Mouse (Mus musculus): Measurements from ENCODE around the gene Ap3d1. TPM values are rescaled to one million over a fixed set of nuclear protein-coding genes. Genes with fewer than 3 reads are reported as not detected.
A peak's percentile ranks its signal among the peaks of the same experiment; 100 is the strongest.

Ap3d1 gene
- polyA plus RNA-seq, 1 experiment from 2014 or later: 77.4 TPM

GRCm38 (mm10) chr10:80687850-80688249 is 54.2 kb downstream of the Ap3d1 start:
- Histone ChIP-seq H3K4me2 (ENCODE audit: low read length) (no peak overlapping the region), H3K4me1 (replicated peaks; ENCODE audit: control insufficient read depth, insufficient read depth, low read length) (no peaks in the 10 kb centered on the region), H3K9ac (ENCODE audit: low read length) (no peak overlapping the region), H3K27ac (ENCODE audit: low read depth) (no peak overlapping the region), H3K4me3 (ENCODE audit: low read depth, low read length) (no peak overlapping the region), H3K9me3 (ENCODE audit: control insufficient read depth, low read length) (no peaks in the 10 kb centered on the region), H3K36me3 (ENCODE audit: control insufficient read depth, insufficient read depth, low read length) (peaks cover 55% of the 10 kb centered on the region), H3K27me3 (replicated peaks; ENCODE audit: control insufficient read depth, insufficient read depth, low read length) (no peaks in the 10 kb centered on the region)
- 49% methylated on average over 5 of the region's 5 CpGs for WGBS
- ATAC-seq (replicated peaks; ENCODE audit: low FRiP score, low TSS enrichment, low read depth) (no peak; the same call in 1 of the 2 replicates), DNase-seq (ENCODE audit: low spot score) (peak; percentile 74)

GRCm38 (mm10) chr10:80686617-80687016 is 55.4 kb downstream of the Ap3d1 start:
- WGBS: 94% methylated on average over 3 of the region's 3 CpGs
- Histone ChIP-seq H3K36me3 (ENCODE audit: control insufficient read depth, insufficient read depth, low read length) (peaks cover 54% of the 10 kb centered on the region), H3K9ac (ENCODE audit: low read length) (no peak overlapping the region), H3K4me3 (ENCODE audit: low read depth, low read length) (no peak overlapping the region), H3K4me1 (replicated peaks; ENCODE audit: control insufficient read depth, insufficient read depth, low read length) (no peaks in the 10 kb centered on the region), H3K27ac (ENCODE audit: low read depth) (no peak overlapping the region), H3K4me2 (ENCODE audit: low read length) (no peak overlapping the region), H3K9me3 (ENCODE audit: control insufficient read depth, low read length) (no peaks in the 10 kb centered on the region), H3K27me3 (replicated peaks; ENCODE audit: control insufficient read depth, insufficient read depth, low read length) (no peaks in the 10 kb centered on the region)
- DNase-seq (ENCODE audit: low spot score) (no peak), ATAC-seq (replicated peaks; ENCODE audit: low FRiP score, low TSS enrichment, low read depth) (no peak)

- ATAC-seq (replicated peaks; ENCODE audit: low FRiP score, low TSS enrichment, low read depth) (no peak), DNase-seq (ENCODE audit: low spot score) (no peak)
- H3K9me3 ChIP-seq (ENCODE audit: control insufficient read depth, low read length): no peaks in the 10 kb centered on the region
- no peak overlapping the region for H3K9ac ChIP-seq (ENCODE audit: low read length)
- H3K27me3 ChIP-seq (replicated peaks; ENCODE audit: control insufficient read depth, insufficient read depth, low read length): no peaks in the 10 kb centered on the region
- no peak overlapping the region for H3K4me2 ChIP-seq (ENCODE audit: low read length)
- 82% methylated on average over 4 of the region's 4 CpGs for WGBS
- no peaks in the 10 kb centered on the region for H3K4me1 ChIP-seq (replicated peaks; ENCODE audit: control insufficient read depth, insufficient read depth, low read length)
- H3K4me3 ChIP-seq (ENCODE audit: low read depth, low read length): no peak overlapping the region
- H3K36me3 ChIP-seq (ENCODE audit: control insufficient read depth, insufficient read depth, low read length): peaks cover 40% of the 10 kb centered on the region
- H3K27ac ChIP-seq (ENCODE audit: low read depth): no peak overlapping the region
Measured at GRCm38 (mm10) chr10:80684984-80685383, 57.1 kb downstream of the Ap3d1 start.

GRCm38 (mm10) chr10:80684214-80684613 is 57.9 kb downstream of the Ap3d1 start:
- Histone ChIP-seq H3K27me3 (replicated peaks; ENCODE audit: control insufficient read depth, insufficient read depth, low read length) (no peaks in the 10 kb centered on the region), H3K9me3 (ENCODE audit: control insufficient read depth, low read length) (no peaks in the 10 kb centered on the region), H3K4me1 (replicated peaks; ENCODE audit: control insufficient read depth, insufficient read depth, low read length) (no peaks in the 10 kb centered on the region), H3K36me3 (ENCODE audit: control insufficient read depth, insufficient read depth, low read length) (peaks cover 32% of the 10 kb centered on the region), H3K4me3 (ENCODE audit: low read depth, low read length) (no peak overlapping the region), H3K27ac (ENCODE audit: low read depth) (no peak overlapping the region), H3K9ac (ENCODE audit: low read length) (no peak overlapping the region), H3K4me2 (ENCODE audit: low read length) (no peak overlapping the region)
- DNase-seq (ENCODE audit: low spot score) (no peak), ATAC-seq (replicated peaks; ENCODE audit: low FRiP score, low TSS enrichment, low read depth) (no peak)
- WGBS: 59% methylated on average over 6 of the region's 6 CpGs

GRCm38 (mm10) chr10:80683647-80684046 is 58.4 kb downstream of the Ap3d1 start:
- Histone ChIP-seq H3K4me2 (ENCODE audit: low read length) (no peak overlapping the region), H3K4me3 (ENCODE audit: low read depth, low read length) (no peak overlapping the region), H3K36me3 (ENCODE audit: control insufficient read depth, insufficient read depth, low read length) (peaks cover 28% of the 10 kb centered on the region), H3K4me1 (replicated peaks; ENCODE audit: control insufficient read depth, insufficient read depth, low read length) (peaks cover 4% of the 10 kb centered on the region), H3K27ac (ENCODE audit: low read depth) (no peak overlapping the region), H3K9me3 (ENCODE audit: control insufficient read depth, low read length) (no peaks in the 10 kb centered on the region), H3K9ac (ENCODE audit: low read length) (no peak overlapping the region), H3K27me3 (replicated peaks; ENCODE audit: control insufficient read depth, insufficient read depth, low read length) (no peaks in the 10 kb centered on the region)
- WGBS: 95% methylated on average over 1 of the region's 1 CpGs
- ATAC-seq (replicated peaks; ENCODE audit: low FRiP score, low TSS enrichment, low read depth) (no peak), DNase-seq (ENCODE audit: low spot score) (no peak)

- 91% methylated on average over 6 of the region's 6 CpGs for WGBS
- no peak overlapping the region for H3K4me2 ChIP-seq (ENCODE audit: low read length)
- ATAC-seq (replicated peaks; ENCODE audit: low FRiP score, low TSS enrichment, low read depth) (no peak), DNase-seq (ENCODE audit: low spot score) (no peak)
- H3K27ac ChIP-seq (ENCODE audit: low read depth): no peak overlapping the region
- peaks cover 20% of the 10 kb centered on the region for H3K36me3 ChIP-seq (ENCODE audit: control insufficient read depth, insufficient read depth, low read length)
- peaks cover 21% of the 10 kb centered on the region for H3K4me1 ChIP-seq (replicated peaks; ENCODE audit: control insufficient read depth, insufficient read depth, low read length)
- no peaks in the 10 kb centered on the region for H3K9me3 ChIP-seq (ENCODE audit: control insufficient read depth, low read length)
- H3K27me3 ChIP-seq (replicated peaks; ENCODE audit: control insufficient read depth, insufficient read depth, low read length): no peaks in the 10 kb centered on the region
- no peak overlapping the region for H3K9ac ChIP-seq (ENCODE audit: low read length)
- H3K4me3 ChIP-seq (ENCODE audit: low read depth, low read length): no peak overlapping the region
Measured at GRCm38 (mm10) chr10:80682003-80682402, 60.1 kb downstream of the Ap3d1 start.

- DNase-seq (ENCODE audit: low spot score) (no peak), ATAC-seq (replicated peaks; ENCODE audit: low FRiP score, low TSS enrichment, low read depth) (no peak)
- 81% methylated on average over 2 of the region's 2 CpGs for WGBS
- H3K36me3 ChIP-seq (ENCODE audit: control insufficient read depth, insufficient read depth, low read length): peaks cover 3% of the 10 kb centered on the region; the same call in 1 of the 2 replicates
- peaks cover 22% of the 10 kb centered on the region for H3K4me1 ChIP-seq (replicated peaks; ENCODE audit: control insufficient read depth, insufficient read depth, low read length)
- no peaks in the 10 kb centered on the region for H3K9me3 ChIP-seq (ENCODE audit: control insufficient read depth, low read length)
- no peak overlapping the region for H3K9ac ChIP-seq (ENCODE audit: low read length)
- no peaks in the 10 kb centered on the region for H3K27me3 ChIP-seq (replicated peaks; ENCODE audit: control insufficient read depth, insufficient read depth, low read length)
- no peak overlapping the region for H3K4me2 ChIP-seq (ENCODE audit: low read length)
- no peak overlapping the region for H3K27ac ChIP-seq (ENCODE audit: low read depth)
- H3K4me3 ChIP-seq (ENCODE audit: low read depth, low read length): no peak overlapping the region
Measured at GRCm38 (mm10) chr10:80680260-80680696, 61.8 kb downstream of the Ap3d1 start.

GRCm38 (mm10) chr10:80679556-80680259 is 62.4 kb downstream of the Ap3d1 start:
- ATAC-seq (replicated peaks; ENCODE audit: low FRiP score, low TSS enrichment, low read depth) (no peak), DNase-seq (ENCODE audit: low spot score) (no peak)
- H3K9me3 ChIP-seq (ENCODE audit: control insufficient read depth, low read length): no peaks in the 10 kb centered on the region
- H3K9ac ChIP-seq (ENCODE audit: low read length): no peak overlapping the region
- WGBS: 63% methylated on average over 9 of the region's 9 CpGs
- peaks cover 26% of the 10 kb centered on the region for H3K4me1 ChIP-seq (replicated peaks; ENCODE audit: control insufficient read depth, insufficient read depth, low read length)
- no peak overlapping the region for H3K4me2 ChIP-seq (ENCODE audit: low read length)
- no peaks in the 10 kb centered on the region for H3K36me3 ChIP-seq (ENCODE audit: control insufficient read depth, insufficient read depth, low read length)
- H3K27ac ChIP-seq (ENCODE audit: low read depth): no peak overlapping the region
- no peaks in the 10 kb centered on the region for H3K27me3 ChIP-seq (replicated peaks; ENCODE audit: control insufficient read depth, insufficient read depth, low read length)
- H3K4me3 ChIP-seq (ENCODE audit: low read depth, low read length): no peak overlapping the region
